Mouse (Mus musculus) WW6 (cell line): ENCODE results near the gene Klhdc2.

Source experiments
- DNase-seq: peaks from one replicate; pipeline ENCODE4 v3.0.0-alpha.2; 2013; ENCODE audit warnings: low read depth, low spot score

Gene Klhdc2

GRCm38 (mm10) chr12:69300391-69300790, 3.9 kb downstream of the Klhdc2 start:
- DNase-seq, result no peak

GRCm38 (mm10) chr12:69302171-69302570, 5.7 kb downstream of the Klhdc2 start:
- DNase-seq, result no peak

GRCm38 (mm10) chr12:69304051-69304450, 7.6 kb downstream of the Klhdc2 start:
- no peak for DNase-seq

- no peak for DNase-seq
These were observed 9.9 kb downstream of the Klhdc2 start for GRCm38 (mm10) chr12:69306333-69306732.

- DNase-seq, result no peak
These were observed 13.2 kb downstream of the Klhdc2 start for GRCm38 (mm10) chr12:69309659-69310058.

GRCm38 (mm10) chr12:69318431-69318830, 21.9 kb downstream of the Klhdc2 start:
- DNase-seq, result no peak

GRCm38 (mm10) chr12:69331187-69331586, 34.7 kb downstream of the Klhdc2 start:
- DNase-seq, result no peak

- no peak for DNase-seq
These were observed 35.7 kb downstream of the Klhdc2 start for GRCm38 (mm10) chr12:69332147-69332546.

- no peak for DNase-seq
These were observed 37.1 kb downstream of the Klhdc2 start for GRCm38 (mm10) chr12:69333547-69333946.

GRCm38 (mm10) chr12:69349928-69350327, 53.4 kb downstream of the Klhdc2 start:
- no peak for DNase-seq

- DNase-seq, result no peak
These were observed 55.2 kb downstream of the Klhdc2 start for GRCm38 (mm10) chr12:69351685-69352084.

GRCm38 (mm10) chr12:69356546-69357299, 60.2 kb downstream of the Klhdc2 start, which contains the start of gene Nemf:
Nemf (minus strand) TSS chr12:69357165.
- peak; percentile 64 for DNase-seq

- DNase-seq, result no peak
These were observed 60.8 kb downstream of the Klhdc2 start for GRCm38 (mm10) chr12:69357300-69357646.
